Mouse (Mus musculus): ENCODE measurements around the gene Rrp12. TPM values are rescaled to one million over a fixed set of nuclear protein-coding genes. Genes with fewer than 3 reads are reported as not detected.
"Not testable (repeated sequence)": the region's sequence is repeated elsewhere in the genome, so short reads cannot be mapped to it uniquely, and the experiment has no call there.

Rrp12 gene
- polyA plus RNA-seq, 1 experiment from 2014 or later, result 13.7 TPM

- H3K9me3 ChIP-seq, result no peaks in the 10 kb centered on the region
- 22% methylated on average over 2 of the region's 2 CpGs for WGBS
- no peaks in the 10 kb centered on the region for H3K36me3 ChIP-seq
- no peak overlapping the region for H3K9ac ChIP-seq
- 0 out of 2 replicates have a peak overlapping the region, but pooled peaks have one; percentile 21 for H3K27ac ChIP-seq
- H3K4me3 ChIP-seq, result no peak overlapping the region
- no peak overlapping the region for H3K4me2 ChIP-seq
- no peaks in the 10 kb centered on the region for H3K27me3 ChIP-seq
- ATAC-seq (ENCODE audit: borderline replicate concordance, extremely low read depth, low FRiP score, low TSS enrichment), result no peak
- peaks cover 11% of the 10 kb centered on the region; the same call in 1 of the 2 replicates for H3K4me1 ChIP-seq
These were observed 5.7 kb upstream of the Rrp12 start for GRCm38 (mm10) chr19:41901696-41902095.

DNA sequence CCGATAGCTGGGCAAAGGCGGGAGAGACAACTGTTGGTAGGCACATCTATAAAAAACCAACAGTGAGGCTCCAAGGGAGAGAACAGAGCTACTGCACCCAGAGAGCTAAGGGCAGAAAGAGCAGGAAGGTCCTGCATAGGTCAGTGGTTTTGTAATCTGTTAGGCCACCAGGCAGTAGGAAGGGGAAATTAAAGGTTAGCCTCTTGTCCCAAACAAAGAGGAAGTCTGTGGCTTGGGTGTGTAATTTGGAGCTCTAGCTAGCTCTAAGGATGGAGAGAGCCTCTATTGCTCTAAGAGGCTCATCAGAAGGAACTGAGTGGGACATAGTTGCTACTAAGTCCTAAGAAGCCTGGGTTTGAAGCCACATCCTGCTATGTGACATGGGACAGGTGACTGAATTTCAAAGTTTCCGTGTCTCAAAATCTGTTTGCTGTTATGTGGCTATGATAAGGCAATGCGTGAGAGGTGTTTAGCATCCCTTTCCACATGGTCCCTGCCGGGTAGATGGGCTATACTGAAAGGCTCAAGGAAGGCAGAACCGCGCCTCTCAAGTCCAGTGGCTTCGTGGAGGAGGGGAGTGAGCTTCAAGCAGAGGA lies 4.6 kb upstream of the Rrp12 start:
- H3K27me3 ChIP-seq, result no peaks in the 10 kb centered on the region
- WGBS, result 75% methylated on average over 8 of the region's 8 CpGs

DNA sequence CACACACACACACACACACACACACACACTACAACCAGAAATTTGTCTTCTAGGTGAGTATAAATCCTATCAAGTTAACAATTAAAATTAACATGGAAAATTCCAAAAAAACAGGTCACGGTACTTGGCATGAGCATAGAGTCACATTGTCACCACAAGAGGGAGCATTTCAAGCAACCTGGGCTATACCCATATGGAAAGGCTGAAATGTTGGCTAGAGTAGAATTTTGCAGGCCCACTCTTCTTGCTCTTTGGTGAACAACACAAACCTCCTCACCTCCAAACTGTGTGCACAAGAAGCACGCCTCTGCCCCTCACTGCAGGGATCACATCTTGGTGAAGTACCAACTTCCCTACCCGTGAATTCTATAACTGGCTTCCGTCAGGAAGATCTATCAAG lies 2.9 kb upstream of the Rrp12 start:
- Histone ChIP-seq H3K9ac (no peak overlapping the region), H3K4me2 (no peak overlapping the region), H3K27me3 (no peaks in the 10 kb centered on the region), H3K9me3 (no peaks in the 10 kb centered on the region), H3K36me3 (no peaks in the 10 kb centered on the region), H3K4me1 (peaks cover 20% of the 10 kb centered on the region), H3K27ac (no peak overlapping the region), H3K4me3 (no peak overlapping the region)
- ATAC-seq (ENCODE audit: borderline replicate concordance, extremely low read depth, low FRiP score, low TSS enrichment), result no peak
- WGBS, result 45% methylated on average over 4 of the region's 4 CpGs

More for the DNA sequence above, 4.6 kb upstream of the Rrp12 start:
- peaks cover 10% of the 10 kb centered on the region for H3K4me1 ChIP-seq
- no peak overlapping the region for H3K9ac ChIP-seq
- no peak overlapping the region for H3K4me3 ChIP-seq
- H3K36me3 ChIP-seq, result no peaks in the 10 kb centered on the region
- no peak overlapping the region for H3K4me2 ChIP-seq
- no peak overlapping the region for H3K27ac ChIP-seq
- ATAC-seq (ENCODE audit: borderline replicate concordance, extremely low read depth, low FRiP score, low TSS enrichment), result no peak
- no peaks in the 10 kb centered on the region for H3K9me3 ChIP-seq

DNA sequence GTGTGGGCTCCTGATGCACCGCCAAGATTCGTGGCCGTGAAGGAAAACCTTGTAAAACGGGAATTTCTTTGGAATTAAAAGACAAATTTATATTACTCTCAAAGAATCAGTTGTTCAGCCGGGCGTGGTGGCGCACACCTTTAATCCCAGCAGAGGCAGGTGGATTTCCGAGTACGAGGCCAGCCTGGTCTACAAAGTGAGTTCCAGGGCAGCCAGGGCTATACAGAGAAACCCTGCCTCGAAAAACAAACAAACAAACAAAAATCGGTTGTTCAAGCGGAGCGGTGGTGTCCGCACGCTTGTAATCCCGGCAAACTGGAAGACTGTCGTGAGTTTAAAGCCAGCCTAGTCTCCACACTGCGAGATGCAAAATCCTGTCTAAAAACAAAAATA lies 342 bp upstream of the Rrp12 start:
- Histone ChIP-seq H3K4me2 (peak overlapping the region; percentile 93), H3K9ac (peak overlapping the region; percentile 47), H3K4me1 (peaks cover 17% of the 10 kb centered on the region), H3K4me3 (peak overlapping the region; percentile 84), H3K27me3 (no peaks in the 10 kb centered on the region), H3K36me3 (no peaks in the 10 kb centered on the region), H3K9me3 (no peaks in the 10 kb centered on the region), H3K27ac (no peak overlapping the region)
- 16% methylated on average over 18 of the region's 18 CpGs for WGBS
- ATAC-seq (ENCODE audit: borderline replicate concordance, extremely low read depth, low FRiP score, low TSS enrichment), result no peak

DNA sequence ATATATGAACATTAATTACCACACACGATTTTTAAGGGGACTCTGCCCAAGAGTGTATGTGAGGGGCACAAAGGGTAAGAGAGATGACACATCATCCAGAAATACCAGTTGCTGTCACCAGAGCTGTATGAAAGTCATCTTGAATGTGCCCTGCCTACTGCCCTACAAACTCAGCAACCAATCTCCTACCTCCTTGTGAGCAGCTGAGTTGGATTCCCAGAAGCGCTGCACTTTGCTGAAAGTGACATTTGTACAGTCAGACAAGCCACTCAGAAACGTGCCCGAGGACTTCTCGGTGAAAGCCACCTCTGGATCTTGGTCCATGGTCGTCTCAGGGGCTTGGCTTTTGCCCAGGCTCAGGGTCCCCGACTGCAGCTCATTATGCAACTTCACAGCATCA lies 1.0 kb downstream of the Rrp12 start:
- 31% methylated on average over 7 of the region's 7 CpGs for WGBS
- ATAC-seq (ENCODE audit: borderline replicate concordance, extremely low read depth, low FRiP score, low TSS enrichment), result no peak
- Histone ChIP-seq H3K27me3 (no peaks in the 10 kb centered on the region), H3K4me2 (peak overlapping the region; percentile 93), H3K4me3 (peak overlapping the region; percentile 84), H3K27ac (no peak overlapping the region), H3K9me3 (no peaks in the 10 kb centered on the region), H3K9ac (peak overlapping the region; percentile 47; the same call in 1 of the 2 replicates), H3K36me3 (peaks cover 7% of the 10 kb centered on the region; the same call in 1 of the 2 replicates), H3K4me1 (peaks cover 17% of the 10 kb centered on the region)

DNA sequence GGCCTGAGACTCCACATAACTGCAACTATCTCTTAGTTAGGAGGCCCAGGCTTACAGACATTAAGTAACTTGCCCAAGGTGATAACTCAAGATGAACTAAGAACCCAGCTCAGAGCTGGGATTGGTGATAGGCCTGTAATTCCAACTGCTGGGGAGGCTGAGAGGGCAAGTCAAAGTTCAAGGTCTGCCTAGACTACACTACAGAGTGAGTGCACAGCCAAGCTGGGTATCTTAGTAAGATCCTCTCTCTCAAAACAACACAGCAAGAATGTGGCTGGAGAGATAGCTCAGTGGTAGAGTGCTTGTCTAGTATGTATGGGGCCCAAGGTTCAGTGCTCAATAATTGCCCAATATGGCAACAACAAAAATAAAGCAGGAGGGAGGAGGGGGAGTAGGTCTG lies 7.8 kb downstream of the Rrp12 start:
- peaks cover 48% of the 10 kb centered on the region for H3K36me3 ChIP-seq
- H3K4me2 ChIP-seq, result no peak overlapping the region
- no peak for ATAC-seq (ENCODE audit: borderline replicate concordance, extremely low read depth, low FRiP score, low TSS enrichment)

DNA sequence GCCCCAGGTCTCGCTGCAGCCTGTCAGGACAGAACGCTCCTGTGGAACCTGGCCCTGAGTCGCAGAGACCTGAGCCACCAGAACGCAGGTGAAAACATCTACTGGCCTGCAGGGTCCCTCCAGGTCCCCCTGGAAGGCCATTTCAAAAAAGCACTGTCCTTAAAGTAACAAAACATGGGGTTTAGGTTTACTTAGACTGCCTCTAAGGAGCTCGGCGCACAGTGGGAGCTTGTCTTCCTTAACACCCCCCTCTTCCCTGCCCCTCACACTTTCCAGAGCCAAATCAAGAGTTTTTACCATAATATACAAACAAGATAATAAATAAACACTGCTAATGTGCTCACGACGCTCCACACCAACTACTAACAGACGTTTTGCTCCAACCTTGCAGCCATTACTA lies 12.1 kb downstream of the Rrp12 start:
- no peak overlapping the region for H3K4me2 ChIP-seq
- no peaks in the 10 kb centered on the region for H3K4me1 ChIP-seq
- peaks cover 37% of the 10 kb centered on the region for H3K36me3 ChIP-seq
- WGBS, result 82% methylated on average over 9 of the region's 9 CpGs
- no peak for ATAC-seq (ENCODE audit: borderline replicate concordance, extremely low read depth, low FRiP score, low TSS enrichment)
- H3K4me3 ChIP-seq, result no peak overlapping the region
- H3K27me3 ChIP-seq, result no peaks in the 10 kb centered on the region
- no peaks in the 10 kb centered on the region for H3K9me3 ChIP-seq
- no peak overlapping the region for H3K9ac ChIP-seq
- H3K27ac ChIP-seq, result no peak overlapping the region

More for the DNA sequence above, 7.8 kb downstream of the Rrp12 start:
- Histone ChIP-seq H3K4me3 (no peak overlapping the region), H3K27ac (no peak overlapping the region), H3K27me3 (no peaks in the 10 kb centered on the region), H3K9me3 (no peaks in the 10 kb centered on the region), H3K9ac (no peak overlapping the region), H3K4me1 (no peaks in the 10 kb centered on the region)

GRCm38 (mm10) chr19:41881842-41882241 lies 14.1 kb downstream of the Rrp12 start:
- Histone ChIP-seq H3K9ac (no peak overlapping the region), H3K36me3 (peaks cover 34% of the 10 kb centered on the region), H3K9me3 (no peaks in the 10 kb centered on the region), H3K4me2 (no peak overlapping the region), H3K4me3 (no peak overlapping the region), H3K4me1 (no peaks in the 10 kb centered on the region), H3K27ac (no peak overlapping the region), H3K27me3 (no peaks in the 10 kb centered on the region)
- no peak for ATAC-seq (ENCODE audit: borderline replicate concordance, extremely low read depth, low FRiP score, low TSS enrichment)
- 96% methylated on average over 4 of the region's 4 CpGs for WGBS

GRCm38 (mm10) chr19:41874356-41874755 lies 21.6 kb downstream of the Rrp12 start:
- Histone ChIP-seq H3K27ac (no peak overlapping the region), H3K9ac (no peak overlapping the region), H3K36me3 (peaks cover 35% of the 10 kb centered on the region), H3K4me1 (no peaks in the 10 kb centered on the region), H3K27me3 (no peaks in the 10 kb centered on the region), H3K4me2 (no peak overlapping the region), H3K9me3 (no peaks in the 10 kb centered on the region), H3K4me3 (no peak overlapping the region)
- WGBS, result 87% methylated on average over 14 of the region's 14 CpGs
- ATAC-seq (ENCODE audit: borderline replicate concordance, extremely low read depth, low FRiP score, low TSS enrichment), result no peak

DNA sequence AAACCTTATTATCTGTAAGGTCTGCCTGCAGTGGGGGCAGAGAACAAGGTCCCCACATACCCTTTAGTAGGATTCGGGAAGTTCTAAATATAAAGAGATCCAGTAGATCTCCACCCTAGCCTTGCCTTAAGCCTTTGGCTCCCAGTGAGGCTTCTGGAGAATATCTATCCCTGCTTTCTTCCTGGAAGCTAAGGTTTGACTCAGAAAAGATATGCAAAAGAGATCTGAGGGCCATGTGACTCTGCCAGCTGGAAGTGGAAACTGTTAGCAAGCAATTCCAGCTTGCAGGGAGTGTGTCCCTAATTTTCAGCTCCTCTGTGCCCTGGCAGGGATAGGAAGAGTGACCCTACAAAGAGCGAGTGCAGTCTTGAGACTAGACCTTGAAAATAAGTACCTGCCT lies 23.7 kb downstream of the Rrp12 start:
- Histone ChIP-seq H3K4me1 (no peaks in the 10 kb centered on the region), H3K27ac (no peak overlapping the region), H3K4me2 (no peak overlapping the region), H3K9me3 (no peaks in the 10 kb centered on the region), H3K27me3 (no peaks in the 10 kb centered on the region), H3K36me3 (peaks cover 44% of the 10 kb centered on the region), H3K9ac (no peak overlapping the region), H3K4me3 (no peak overlapping the region)
- no peak for ATAC-seq (ENCODE audit: borderline replicate concordance, extremely low read depth, low FRiP score, low TSS enrichment)
- 93% methylated on average over 2 of the region's 2 CpGs for WGBS

DNA sequence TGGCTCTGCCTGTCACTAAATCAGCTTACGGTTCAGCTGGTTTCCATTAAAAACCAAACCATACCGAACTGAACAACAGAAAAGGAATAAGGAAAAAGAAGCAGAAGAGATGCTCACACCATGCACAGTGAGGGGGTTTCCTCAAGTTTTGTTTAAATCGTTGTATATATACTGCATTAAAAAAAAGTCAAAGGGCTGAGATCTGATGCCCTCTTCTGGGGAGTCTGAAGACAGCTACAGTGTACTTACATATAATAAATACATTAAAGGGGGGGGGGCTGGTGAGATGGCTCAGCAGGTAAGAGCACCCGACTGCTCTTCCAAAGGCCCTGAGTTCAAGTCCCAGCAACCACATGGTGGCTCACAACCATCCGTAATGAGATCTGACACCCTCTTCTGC lies 26.0 kb downstream of the Rrp12 start:
- H3K27ac ChIP-seq; H3K4me3 ChIP-seq; H3K4me2 ChIP-seq; ATAC-seq (ENCODE audit: borderline replicate concordance, extremely low read depth, low FRiP score, low TSS enrichment); H3K9me3 ChIP-seq; H3K27me3 ChIP-seq; H3K9ac ChIP-seq; H3K4me1 ChIP-seq: not testable (repeated sequence)
- peaks cover 41% of the 10 kb centered on the region for H3K36me3 ChIP-seq
- 77% methylated on average over 5 of the region's 5 CpGs for WGBS

DNA sequence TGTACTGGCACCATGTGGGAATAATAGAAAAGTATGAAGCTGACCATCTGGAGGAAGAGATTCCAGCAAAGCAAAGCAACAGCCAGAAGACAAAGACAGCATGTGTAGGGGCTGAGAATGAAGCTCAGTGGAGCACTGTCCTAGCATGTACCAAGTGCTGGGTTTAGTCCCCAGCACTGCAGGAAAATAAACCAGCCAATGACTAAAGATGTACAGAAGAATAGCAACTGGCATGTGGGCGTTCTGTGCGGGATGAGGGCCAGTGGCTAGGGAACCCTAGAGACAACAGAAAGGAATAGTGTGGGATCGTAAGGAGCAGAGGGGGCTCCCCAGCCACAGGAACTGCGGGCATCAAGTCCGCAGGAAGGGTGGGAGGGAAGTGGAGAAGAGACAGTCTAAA lies 26.7 kb downstream of the Rrp12 start:
- Histone ChIP-seq H3K27me3 (no peaks in the 10 kb centered on the region), H3K4me3 (no peak overlapping the region), H3K9me3 (no peaks in the 10 kb centered on the region), H3K4me2 (no peak overlapping the region), H3K9ac (no peak overlapping the region), H3K4me1 (no peaks in the 10 kb centered on the region), H3K36me3 (peaks cover 43% of the 10 kb centered on the region), H3K27ac (no peak overlapping the region)
- ATAC-seq (ENCODE audit: borderline replicate concordance, extremely low read depth, low FRiP score, low TSS enrichment), result no peak
- WGBS, result 92% methylated on average over 5 of the region's 5 CpGs

- H3K36me3 ChIP-seq, result peaks cover 49% of the 10 kb centered on the region
These were observed 29.3 kb downstream of the Rrp12 start for GRCm38 (mm10) chr19:41866707-41867106.

More at GRCm38 (mm10) chr19:41866707-41867106, 29.3 kb downstream of the Rrp12 start:
- Histone ChIP-seq H3K4me1 (no peaks in the 10 kb centered on the region), H3K4me3 (no peak overlapping the region), H3K9ac (no peak overlapping the region), H3K27ac (no peak overlapping the region), H3K9me3 (no peaks in the 10 kb centered on the region), H3K4me2 (no peak overlapping the region), H3K27me3 (no peaks in the 10 kb centered on the region)
- ATAC-seq (ENCODE audit: borderline replicate concordance, extremely low read depth, low FRiP score, low TSS enrichment), result no peak
- 87% methylated on average over 8 of the region's 8 CpGs for WGBS

Measured in lung, embryonic 15.5 days (tissue).